Mouse (Mus musculus): ENCODE results near the gene Rsph1. TPM values are rescaled to one million over a fixed set of nuclear protein-coding genes. Genes with fewer than 3 reads are reported as not detected.
A peak's percentile ranks its signal among the peaks of the same experiment; 100 is the strongest.

Gene Rsph1
- total and polyA plus RNA-seq, 3 experiments = not detected

DNA sequence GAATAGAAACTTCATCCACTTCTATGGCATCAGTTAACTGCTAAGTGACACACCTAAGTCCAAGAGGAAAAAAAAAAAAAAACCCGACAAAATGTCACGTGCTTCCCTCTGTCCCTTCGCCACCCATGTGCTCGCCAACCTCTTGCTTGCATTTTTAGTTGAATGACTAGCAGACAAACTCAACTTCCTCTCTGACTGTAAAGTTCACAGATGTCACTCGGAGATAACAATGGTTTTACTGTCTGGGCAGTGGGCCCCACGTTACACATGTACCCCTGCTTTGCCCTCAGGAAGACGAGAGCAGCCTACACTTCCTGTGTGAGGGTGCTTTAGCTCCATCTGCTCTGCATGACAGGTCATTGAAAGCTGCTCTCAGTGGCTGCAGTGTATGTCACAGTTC is 53.3 kb downstream of the Rsph1 start:
- no peak overlapping the region for H3K27ac ChIP-seq (ENCODE audit: insufficient read depth, low read depth)
- peak; percentile 46 for DNase-seq (ENCODE audit: extremely low read depth)
- H3K9me3 ChIP-seq (replicated peaks; ENCODE audit: low read length) = no peaks in the 10 kb centered on the region
- H3K9ac ChIP-seq (ENCODE audit: insufficient read depth, low read depth) = no peak overlapping the region
- H3K27me3 ChIP-seq (replicated peaks) = peaks cover 11% of the 10 kb centered on the region
- H3K4me2 ChIP-seq (ENCODE audit: insufficient read depth, low read depth, poor library complexity, severe bottlenecking) = no peak overlapping the region
- in situ Hi-C loops (cut with MboI; ENCODE audit: low pct_ligation_motif_present, low pct_unique_long_range_greater_than_20kb, low sequenced_read_pairs) = no loop called here
- peaks cover 4 to 33% of the 10 kb centered on the region in 2 experiments; a peak in 3 of 4 replicates for H3K4me1 ChIP-seq (ENCODE audit: control insufficient read depth in 1 of 2, insufficient read depth in 2 of 2)
- TF ChIP-seq SIN3A (IDR thresholded peaks at IDR 0.05; ENCODE audit: low read length) (0 out of 2 replicates have a peak, but pooled peaks have one; percentile 28), MYC (IDR thresholded peaks at IDR 0.05; ENCODE audit: low read depth, low read length) (peak; percentile 76; the same call in 1 of the 2 replicates), CTCF (conservative IDR thresholded peaks at IDR 0.05 in 1 of 2, IDR thresholded peaks at IDR 0.05 in 1 of 2; ENCODE audit: low read depth in 2 of 2, low read length in 2 of 2) (no peak), POLR2A (IDR thresholded peaks at IDR 0.05; ENCODE audit: low read depth, low read length) (no peak), ZNF384 (IDR thresholded peaks at IDR 0.05; ENCODE audit: low read depth, low read length) (peak; percentile 81), BHLHE40 (IDR thresholded peaks at IDR 0.05; ENCODE audit: low read depth, low read length) (peak; percentile 80), USF1 (IDR thresholded peaks at IDR 0.05; ENCODE audit: low read depth, low read length) (peak; percentile 39), MAX (IDR thresholded peaks at IDR 0.05; ENCODE audit: low read length) (peak; percentile 91), USF2 (conservative IDR thresholded peaks at IDR 0.05; ENCODE audit: low read depth, low read length) (peak; percentile 52), ETS1 (conservative IDR thresholded peaks at IDR 0.05; ENCODE audit: low read depth, low read length) (0 out of 2 replicates have a peak, but pooled peaks have one; percentile 18), PAX5 (IDR thresholded peaks at IDR 0.05; ENCODE audit: low read length) (no peak)
- dilution Hi-C loops (cut with MboI; ENCODE audit: extremely low pct_ligation_motif_present, extremely low pct_unique_long_range_greater_than_20kb, low sequenced_read_pairs) = no loop called here
- no peaks in the 10 kb centered on the region for H3K79me2 ChIP-seq (replicated peaks; ENCODE audit: control insufficient read depth, extremely low read depth, insufficient read depth, poor library complexity, severe bottlenecking)
- no peak overlapping the region for H3K4me3 ChIP-seq (replicated peaks in 1 of 3; ENCODE audit: low read depth in 2 of 3, low read length in 2 of 3, poor library complexity in 1 of 3)
- H3K36me3 ChIP-seq (replicated peaks in 1 of 2; ENCODE audit: control insufficient read depth in 1 of 2, insufficient read depth in 1 of 2, low read length in 1 of 2) = no peaks in the 10 kb centered on the region

DNA sequence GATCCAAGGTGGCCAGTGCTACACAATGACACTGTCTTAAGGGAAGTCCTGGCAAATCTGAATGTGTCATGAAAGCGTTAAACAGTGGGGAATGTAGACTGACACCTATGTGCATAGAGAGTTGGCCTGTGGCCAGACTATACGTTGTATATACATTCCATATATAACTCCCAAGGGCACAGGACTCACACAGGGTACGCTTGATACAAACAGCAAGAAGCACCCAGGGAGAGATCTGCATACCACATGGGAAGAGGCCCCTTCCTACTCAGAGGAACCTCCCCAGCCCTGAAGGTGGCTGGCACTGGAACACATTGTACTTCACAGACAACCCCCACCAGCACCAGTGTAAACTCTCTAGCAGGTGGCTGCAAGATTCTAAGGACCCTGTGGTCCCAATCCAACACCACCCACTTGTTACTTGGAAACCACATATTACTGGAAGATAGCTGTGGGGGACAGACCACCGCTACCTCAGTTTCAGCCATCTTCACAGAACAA is 54.3 kb downstream of the Rsph1 start:
- no peak for DNase-seq (ENCODE audit: extremely low read depth)
- Histone ChIP-seq H3K4me3 (replicated peaks in 1 of 3; ENCODE audit: low read depth in 2 of 3, low read length in 2 of 3, poor library complexity in 1 of 3) (no peak overlapping the region), H3K9me3 (replicated peaks; ENCODE audit: low read length) (no peaks in the 10 kb centered on the region), H3K79me2 (replicated peaks; ENCODE audit: control insufficient read depth, extremely low read depth, insufficient read depth, poor library complexity, severe bottlenecking) (no peaks in the 10 kb centered on the region), H3K4me1 (ENCODE audit: control insufficient read depth in 1 of 2, insufficient read depth in 2 of 2) (peaks cover 4 to 33% of the 10 kb centered on the region in 2 experiments; a peak in 3 of 4 replicates), H3K9ac (ENCODE audit: insufficient read depth, low read depth) (no peak overlapping the region), H3K27ac (ENCODE audit: insufficient read depth, low read depth) (no peak overlapping the region), H3K36me3 (replicated peaks in 1 of 2; ENCODE audit: control insufficient read depth in 1 of 2, insufficient read depth in 1 of 2, low read length in 1 of 2) (no peaks in the 10 kb centered on the region), H3K27me3 (replicated peaks) (peaks cover 7% of the 10 kb centered on the region), H3K4me2 (ENCODE audit: insufficient read depth, low read depth, poor library complexity, severe bottlenecking) (no peak overlapping the region)
- TF ChIP-seq RAD21 (IDR thresholded peaks at IDR 0.05; ENCODE audit: low read depth, low read length) (no peak), ZNF384 (IDR thresholded peaks at IDR 0.05; ENCODE audit: low read depth, low read length) (no peak), NRF1 (IDR thresholded peaks at IDR 0.05; ENCODE audit: low read depth, low read length) (no peak), KAT2A (IDR thresholded peaks at IDR 0.05; ENCODE audit: insufficient replicate concordance, low read length) (no peak), JUND (conservative IDR thresholded peaks at IDR 0.05; ENCODE audit: low read depth, low read length) (no peak), TCF12 (IDR thresholded peaks at IDR 0.05; ENCODE audit: low read depth, low read length) (no peak), BHLHE40 (IDR thresholded peaks at IDR 0.05; ENCODE audit: low read depth, low read length) (no peak), USF1 (IDR thresholded peaks at IDR 0.05; ENCODE audit: low read depth, low read length) (no peak), MEF2A (IDR thresholded peaks at IDR 0.05; ENCODE audit: borderline replicate concordance, low read depth, low read length) (no peak)
- in situ Hi-C loops (cut with MboI; ENCODE audit: low pct_ligation_motif_present, low pct_unique_long_range_greater_than_20kb, low sequenced_read_pairs) (no loop called here), dilution Hi-C loops (cut with MboI; ENCODE audit: extremely low pct_ligation_motif_present, extremely low pct_unique_long_range_greater_than_20kb, low sequenced_read_pairs) (no loop called here)
